ENCODE assay signal across 24 mouse cellular contexts in the genomic region with DNA sequence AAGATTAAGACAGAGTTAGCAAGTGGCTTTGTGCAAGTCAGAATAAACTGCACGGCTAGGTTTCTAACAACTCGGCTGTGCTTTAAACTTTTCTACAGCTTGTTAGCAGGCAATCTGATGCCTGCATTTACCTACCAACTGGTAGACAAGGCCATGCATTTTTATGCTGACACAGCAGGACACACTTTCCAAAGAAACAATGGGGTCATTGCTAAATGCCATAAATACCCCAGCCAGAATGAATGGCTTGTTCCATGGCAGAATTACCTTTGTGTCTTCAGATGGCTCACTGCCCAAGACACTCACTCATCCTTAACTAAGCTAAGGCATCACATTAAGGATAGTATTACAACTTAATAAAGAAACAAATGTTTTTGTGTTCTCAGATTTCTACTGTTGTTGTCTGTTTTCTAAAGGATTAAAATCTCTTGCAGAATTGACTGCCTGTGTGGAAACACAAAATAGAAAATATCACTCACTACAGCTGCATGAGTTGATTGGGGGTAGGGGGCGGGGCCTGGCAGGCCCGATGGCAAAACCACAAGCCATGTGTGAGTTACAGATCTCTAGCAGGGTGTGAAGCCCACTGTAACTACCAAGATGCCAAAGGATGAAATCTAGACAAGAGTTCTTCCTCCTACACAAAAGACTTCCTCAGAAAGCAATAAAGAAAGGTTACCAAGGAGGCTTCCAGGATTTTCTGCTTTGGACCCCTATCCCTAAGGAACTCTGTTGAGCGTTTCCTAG.
DNase-seq lines count a peak whose midpoint lies in the region; ATAC-seq lines count a peak whose summit lies in the region.
"Had no signal": no experiment of that assay in that cellular context is flagged by ENCODE, and none has a peak within 500 bp of the region (broad histone marks: within the 10 kb centered on the region; RNA-seq: fewer than 3 reads in every experiment).

No protein-coding gene starts in this region.

- WGBS in hindbrain, embryonic 12.5 days: 69% methylated on average over 5 of the region's 5 CpGs
- 59% methylated on average over 5 of the region's 5 CpGs for WGBS in hindbrain, embryonic 14.5 days
- 61% methylated on average over 5 of the region's 5 CpGs for WGBS in kidney, embryonic 16.5 days

- no peaks in the 10 kb centered on the region for H3K9me3 ChIP-seq in hindbrain, embryonic 12.5 days (replicated peaks)
- H3K9me3 ChIP-seq in hindbrain, embryonic 14.5 days (ENCODE audit: control insufficient read depth, low read length): no peaks in the 10 kb centered on the region
- 0 out of 2 replicates have a peak, but pooled peaks cover 3% of the 10 kb centered on the region for H3K9me3 ChIP-seq in kidney, embryonic 16.5 days (ENCODE audit: low read length)
- H3K9me3 ChIP-seq: embryonic facial prominence, embryonic 12.5 days; embryonic facial prominence, embryonic 15.5 days; G1E had no signal

- no peak overlapping the region for H3K4me3 ChIP-seq in hindbrain, embryonic 12.5 days
- H3K4me3 ChIP-seq in hindbrain, embryonic 14.5 days (replicated peaks; ENCODE audit: low read length): no peak overlapping the region
- H3K4me3 ChIP-seq in kidney, embryonic 16.5 days (ENCODE audit: low read length): no peak overlapping the region
- H3K4me3 ChIP-seq: embryonic facial prominence, embryonic 12.5 days; embryonic facial prominence, embryonic 15.5 days had no signal

- H3K9ac ChIP-seq in hindbrain, embryonic 12.5 days: no peak overlapping the region
- H3K9ac ChIP-seq in hindbrain, embryonic 14.5 days: no peak overlapping the region
- no peak overlapping the region for H3K9ac ChIP-seq in kidney, embryonic 16.5 days (replicated peaks; ENCODE audit: low read length)
- H3K9ac ChIP-seq: embryonic facial prominence, embryonic 12.5 days; embryonic facial prominence, embryonic 15.5 days had no signal

- H3K4me1 ChIP-seq in hindbrain, embryonic 12.5 days: peaks cover 2% of the 10 kb centered on the region; the same call in 1 of the 2 replicates
- 0 out of 2 replicates have a peak, but pooled peaks cover 2% of the 10 kb centered on the region for H3K4me1 ChIP-seq in hindbrain, embryonic 14.5 days (replicated peaks; ENCODE audit: control insufficient read depth, insufficient read depth, low read length)
- no peaks in the 10 kb centered on the region for H3K4me1 ChIP-seq in kidney, embryonic 16.5 days (ENCODE audit: insufficient read depth, low read length)
- H3K4me1 ChIP-seq: embryonic facial prominence, embryonic 12.5 days; embryonic facial prominence, embryonic 15.5 days had no signal

- ATAC-seq in hindbrain, embryonic 12.5 days (ENCODE audit: low FRiP score): no peak
- no peak for ATAC-seq in hindbrain, embryonic 14.5 days (ENCODE audit: low FRiP score)
- no peak for ATAC-seq in kidney, embryonic 16.5 days (ENCODE audit: low FRiP score, low TSS enrichment)
- ATAC-seq in granulocyte monocyte progenitor cell, adult 5-6 weeks (replicated peaks; ENCODE audit: poor library complexity, severe bottlenecking): no peak
- ATAC-seq: CD4-positive, CD25-positive, alpha-beta regulatory T cell, adult 4 months; forebrain, embryonic 14.5 days; hindbrain, postnatal 0 days; intestine, postnatal 0 days had no signal

- no peak overlapping the region for H3K4me2 ChIP-seq in hindbrain, embryonic 12.5 days (replicated peaks)
- no peak overlapping the region for H3K4me2 ChIP-seq in hindbrain, embryonic 14.5 days (replicated peaks)
- H3K4me2 ChIP-seq in kidney, embryonic 16.5 days (replicated peaks; ENCODE audit: low read depth, low read length): no peak overlapping the region
- H3K4me2 ChIP-seq: embryonic facial prominence, embryonic 12.5 days; embryonic facial prominence, embryonic 15.5 days; heart, embryonic 11.5 days had no signal

- no peak for DNase-seq in hindbrain, embryonic 14.5 days (ENCODE audit: low spot score)
- DNase-seq in kidney, postnatal 25 days: no peak
- peak; percentile 47 for DNase-seq in retina, postnatal 1 day
- DNase-seq in retina, embryonic 14.5 days (ENCODE audit: low spot score): no peak
- DNase-seq in Muller cell, postnatal 12 days (ENCODE audit: inconsistent ontology term): peak; percentile 63
- DNase-seq: adrenal gland, adult 2 months; adrenal gland, postnatal 14 days; cerebellum, adult 11 months; cerebellum, adult 2 months; cerebellum, adult 9-11 months; cerebellum, postnatal 25 days; gastrocnemius, postnatal 25 days; heart, postnatal 36 days had no signal

- 0 out of 2 replicates have a peak overlapping the region, but pooled peaks have one; percentile 2 for H3K27ac ChIP-seq in hindbrain, embryonic 12.5 days
- H3K27ac ChIP-seq in hindbrain, embryonic 14.5 days: no peak overlapping the region
- H3K27ac ChIP-seq in kidney, embryonic 16.5 days (ENCODE audit: low read length): 0 out of 2 replicates have a peak overlapping the region, but pooled peaks have one; percentile 7
- H3K27ac ChIP-seq: embryonic facial prominence, embryonic 12.5 days; embryonic facial prominence, embryonic 15.5 days; hindbrain, postnatal 0 days had no signal

- H3K36me3 ChIP-seq in hindbrain, embryonic 12.5 days: no peaks in the 10 kb centered on the region
- no peaks in the 10 kb centered on the region for H3K36me3 ChIP-seq in hindbrain, embryonic 14.5 days (replicated peaks; ENCODE audit: control insufficient read depth, insufficient read depth)
- H3K36me3 ChIP-seq in kidney, embryonic 16.5 days (ENCODE audit: insufficient read depth, low read length): no peaks in the 10 kb centered on the region
- H3K36me3 ChIP-seq: embryonic facial prominence, embryonic 12.5 days; embryonic facial prominence, embryonic 15.5 days; G1E had no signal

- no peaks in the 10 kb centered on the region for H3K27me3 ChIP-seq in hindbrain, embryonic 12.5 days
- H3K27me3 ChIP-seq in hindbrain, embryonic 14.5 days (ENCODE audit: control insufficient read depth, insufficient read depth, low read length): no peaks in the 10 kb centered on the region
- H3K27me3 ChIP-seq in kidney, embryonic 16.5 days (ENCODE audit: insufficient read depth, low read length): no peaks in the 10 kb centered on the region
- H3K27me3 ChIP-seq: embryonic facial prominence, embryonic 12.5 days; embryonic facial prominence, embryonic 15.5 days had no signal

Comparison
In these comparisons a context has a peak if more than half of its experiments do, and no peak if none do; other contexts are left out.
1. DNase-seq: peak in retina, postnatal 1 day (single experiment) and Muller cell, postnatal 12 days (single experiment); none in hindbrain, embryonic 14.5 days (single experiment), kidney, postnatal 25 days (0 of 2) and retina, embryonic 14.5 days (single experiment).